Mouse (Mus musculus) intestine, postnatal 0 days (tissue): Measurements from ENCODE around the gene Hsd17b10. TPM values are rescaled to one million over a fixed set of nuclear protein-coding genes. Genes with fewer than 3 reads are reported as not detected.

ENCODE experiments used
- ATAC-seq: fragments of 200-750 bp; cut with Nextera tagmentation; 2 replicates; pipeline ENCODE4 v1.8.0; 2017; ENCODE audit warnings: mild to moderate bottlenecking, moderate TSS enrichment, moderate library complexity
- H3K27ac ChIP-seq: fragments of 300-500 bp; sonication (generic); 2 replicates; pipeline ENCODE4 v1.5.1; 2014; ENCODE audit warnings: mild to moderate bottlenecking, low read depth, low read length, moderate library complexity
- H3K27me3 ChIP-seq: fragments of 300-500 bp; sonication (generic); replicated peaks from 2 replicates; pipeline ENCODE4 v1.6.1; 2014; ENCODE audit warnings: low read length, mixed read lengths; ENCODE audit not compliant: control insufficient read depth, insufficient read depth
- H3K36me3 ChIP-seq: fragments of 300-500 bp; sonication (generic); 2 replicates; pipeline ENCODE4 v1.6.1; 2014; ENCODE audit warnings: mild to moderate bottlenecking, moderate library complexity; ENCODE audit not compliant: control insufficient read depth, insufficient read depth
- H3K4me1 ChIP-seq: fragments of 300-500 bp; sonication (generic); replicated peaks from 2 replicates; pipeline ENCODE4 v1.6.1; 2014; ENCODE audit warnings: antibody characterized with exemption, low read length, mixed read lengths; ENCODE audit not compliant: control insufficient read depth, insufficient read depth
- H3K4me2 ChIP-seq: fragments of 300-500 bp; sonication (generic); replicated peaks from 2 replicates; pipeline ENCODE4 v1.6.1; 2014; ENCODE audit warnings: low read depth, mild to moderate bottlenecking, moderate library complexity
- H3K4me3 ChIP-seq: fragments of 300-500 bp; sonication (generic); 2 replicates; pipeline ENCODE4 v1.5.1; 2014; ENCODE audit warnings: low read depth, low read length
- H3K9ac ChIP-seq: fragments of 300-500 bp; sonication (generic); 2 replicates; pipeline ENCODE4 v1.6.1; 2014; ENCODE audit warnings: mild to moderate bottlenecking, low read depth, low read length
- H3K9me3 ChIP-seq: fragments of 300-500 bp; sonication (generic); 2 replicates; pipeline ENCODE4 v1.6.1; 2016; ENCODE audit warnings: mixed run types; ENCODE audit not compliant: control insufficient read depth
- CTCF ChIP-seq: sonication (generic); IDR thresholded peaks from 2 replicates; pipeline ENCODE4 v1.5.1; 2016; ENCODE audit warnings: low read depth, mild to moderate bottlenecking, control low read depth, antibody characterized with exemption, moderate library complexity
- whole genome bisulfite sequencing: fragments of 180-500 bp; shearing (Covaris S2); extraction: QIAGEN DNeasy Blood & Tissue Kit; methylation state at CpG from one replicate; pipeline ENCODE4 v1.1.7; 2014; 5-methylcytosine and 5-hydroxymethylcytosine counted together
- polyA plus RNA-seq: library from polyadenylated mRNA; unstranded; fragments of >200 nt; fragmentation: Nextera tagmentation; extraction: Ambion mirVana; gene quantifications from 2 replicates; pipeline ENCODE4 v1.2.1, GENCODE M21; 2015

Gene Hsd17b10
- polyA plus RNA-seq, 1 experiment from 2014 or later = 87.3 TPM

- TF ChIP-seq CTCF = no peak
- no peak for ATAC-seq
- H3K9ac ChIP-seq = no peak overlapping the region
- H3K4me2 ChIP-seq = no peak overlapping the region
- H3K27ac ChIP-seq = no peak overlapping the region
- no peaks in the 10 kb centered on the region for H3K27me3 ChIP-seq
- H3K4me3 ChIP-seq = no peak overlapping the region
- WGBS = 78% methylated on average over 3 of the region's 3 CpGs
- H3K4me1 ChIP-seq = no peaks in the 10 kb centered on the region
- H3K36me3 ChIP-seq = 0 out of 2 replicates have a peak, but pooled peaks cover 7% of the 10 kb centered on the region
- H3K9me3 ChIP-seq = no peaks in the 10 kb centered on the region
These were observed 50.9 kb downstream of the Hsd17b10 start for GRCm38 (mm10) chrX:152052546-152052945.

Other genes starting within 250 kb of the Hsd17b10 start
- 11.6 and 12.5 TPM in 2 replicates for gene Huwe1, start 201.0 kb upstream of the Hsd17b10 start, polyA plus RNA-seq
- 2.1 and 2.4 TPM in 2 replicates for gene Ribc1, start 14.4 kb downstream of the Hsd17b10 start, polyA plus RNA-seq
- 35.8 and 37.1 TPM in 2 replicates for gene Smc1a, start 14.6 kb downstream of the Hsd17b10 start, polyA plus RNA-seq
- gene Iqsec2, start 142.4 kb downstream of the Hsd17b10 start, polyA plus RNA-seq = 6.5 and 7.3 TPM in 2 replicates
- gene Kdm5c, start 231.2 kb downstream of the Hsd17b10 start, polyA plus RNA-seq = 16.2 and 19.7 TPM in 2 replicates